Mouse (Mus musculus) erythroblast, embryonic 14.5 days (primary cell): ENCODE measurements around the gene Ctcfl.

Experiments used
- GATA1 ChIP-seq: IDR thresholded peaks from 2 replicates; pipeline ENCODE4 v1.6.1; 2012; ENCODE audit warnings: low read length, inconsistent platforms, mixed read lengths
- TAL1 ChIP-seq: IDR thresholded peaks from 3 replicates; pipeline ENCODE4 v1.6.1; 2012; ENCODE audit warnings: low read length, inconsistent platforms, mixed read lengths

DNA sequence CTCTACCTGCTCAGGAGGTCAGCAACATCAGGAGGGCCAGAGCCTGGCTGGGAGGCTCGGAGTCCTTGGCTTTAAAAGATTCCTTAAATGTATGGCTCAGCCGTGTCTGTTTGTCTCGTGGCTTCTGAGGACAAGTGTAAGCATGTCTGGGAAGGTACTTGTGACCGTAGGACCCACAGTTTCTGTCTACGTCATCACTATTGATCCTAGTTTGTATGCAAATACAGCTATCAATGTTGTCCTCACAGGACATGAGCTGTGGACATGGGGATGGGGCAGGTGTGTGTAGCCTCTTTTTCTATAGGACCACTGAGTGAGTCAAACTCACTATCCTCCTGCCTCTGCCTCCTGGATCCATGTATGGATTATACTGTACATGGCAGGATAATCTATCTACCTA lies 28.7 kb upstream of the Ctcfl start:
- TF ChIP-seq TAL1 (no peak), GATA1 (no peak)
